Mouse (Mus musculus): Measurements from ENCODE around the gene Rnf115. TPM values are rescaled to one million over a fixed set of nuclear protein-coding genes. Genes with fewer than 3 reads are reported as not detected.
A peak's percentile ranks its signal among the peaks of the same experiment; 100 is the strongest.

The Rnf115 gene
- polyA plus RNA-seq, 1 experiment, result 13.5 TPM

GRCm38 (mm10) chr3:96714286-96714685, 13.2 kb upstream of the Rnf115 start:
- Histone ChIP-seq H3K36me3 (ENCODE audit: control insufficient read depth, insufficient read depth) (peaks cover 74% of the 10 kb centered on the region), H3K27me3 (ENCODE audit: control insufficient read depth, insufficient read depth, insufficient read length) (no peaks in the 10 kb centered on the region), H3ac (ENCODE audit: control insufficient read depth, insufficient read length, low read depth) (no peak overlapping the region), H3K4me3 (ENCODE audit: insufficient read depth, poor library complexity, severe bottlenecking) (no peak overlapping the region), H3K79me3 (ENCODE audit: low read depth) (no peaks in the 10 kb centered on the region), H3K79me2 (ENCODE audit: control insufficient read depth, insufficient read depth) (no peaks in the 10 kb centered on the region)
- TF ChIP-seq USF1 (IDR thresholded peaks at IDR 0.05; ENCODE audit: low read depth) (peak; percentile 75), MYOG (IDR thresholded peaks at IDR 0.05; ENCODE audit: control insufficient read depth, extremely low read depth, insufficient read length) (no peak)

GRCm38 (mm10) chr3:96715854-96716253, 11.6 kb upstream of the Rnf115 start:
- H3K79me3 ChIP-seq (ENCODE audit: low read depth), result no peaks in the 10 kb centered on the region
- H3K36me3 ChIP-seq (ENCODE audit: control insufficient read depth, insufficient read depth), result peaks cover 80% of the 10 kb centered on the region
- TF ChIP-seq CEBPB (IDR thresholded peaks at IDR 0.05; ENCODE audit: low read depth) (no peak), USF1 (IDR thresholded peaks at IDR 0.05; ENCODE audit: low read depth) (no peak), FOSL1 (IDR thresholded peaks at IDR 0.05; ENCODE audit: insufficient read depth, low read length, poor library complexity, severe bottlenecking) (no peak), CTCF (IDR thresholded peaks at IDR 0.05; ENCODE audit: control insufficient read depth, insufficient read depth, insufficient read length) (no peak), MYOG (IDR thresholded peaks at IDR 0.05; ENCODE audit: control insufficient read depth, extremely low read depth, insufficient read length) (no peak), MAX (IDR thresholded peaks at IDR 0.05) (no peak)
- H3K4me3 ChIP-seq (ENCODE audit: insufficient read depth, poor library complexity, severe bottlenecking), result no peak overlapping the region
- no peaks in the 10 kb centered on the region for H3K27me3 ChIP-seq (ENCODE audit: control insufficient read depth, insufficient read depth, insufficient read length)
- no peaks in the 10 kb centered on the region for H3K79me2 ChIP-seq (ENCODE audit: control insufficient read depth, insufficient read depth)
- H3ac ChIP-seq (ENCODE audit: control insufficient read depth, insufficient read length, low read depth), result no peak overlapping the region

GRCm38 (mm10) chr3:96719173-96719572, 8.3 kb upstream of the Rnf115 start:
- no peak overlapping the region for H3ac ChIP-seq (ENCODE audit: control insufficient read depth, insufficient read length, low read depth)
- TF ChIP-seq MYOD1 (IDR thresholded peaks at IDR 0.05; ENCODE audit: control insufficient read depth, insufficient read length, low read depth) (no peak), MAX (IDR thresholded peaks at IDR 0.05) (no peak), USF1 (IDR thresholded peaks at IDR 0.05; ENCODE audit: low read depth) (no peak), FOSL1 (IDR thresholded peaks at IDR 0.05; ENCODE audit: insufficient read depth, low read length, poor library complexity, severe bottlenecking) (no peak), CEBPB (IDR thresholded peaks at IDR 0.05; ENCODE audit: low read depth) (no peak), CTCF (IDR thresholded peaks at IDR 0.05; ENCODE audit: control insufficient read depth, insufficient read depth, insufficient read length) (no peak), MYOG (IDR thresholded peaks at IDR 0.05; ENCODE audit: control insufficient read depth, extremely low read depth, insufficient read length) (no peak)
- no peaks in the 10 kb centered on the region for H3K27me3 ChIP-seq (ENCODE audit: control insufficient read depth, insufficient read depth, insufficient read length)
- no peaks in the 10 kb centered on the region for H3K79me2 ChIP-seq (ENCODE audit: control insufficient read depth, insufficient read depth)
- H3K79me3 ChIP-seq (ENCODE audit: low read depth), result no peaks in the 10 kb centered on the region
- peaks cover 72% of the 10 kb centered on the region for H3K36me3 ChIP-seq (ENCODE audit: control insufficient read depth, insufficient read depth)
- H3K4me3 ChIP-seq (ENCODE audit: insufficient read depth, poor library complexity, severe bottlenecking), result no peak overlapping the region

GRCm38 (mm10) chr3:96727828-96728633, 567 bp downstream of the Rnf115 start:
- peak overlapping the region; percentile 91 for H3K4me3 ChIP-seq (ENCODE audit: insufficient read depth, poor library complexity, severe bottlenecking)
- H3K79me3 ChIP-seq (ENCODE audit: low read depth), result peaks cover 61% of the 10 kb centered on the region

GRCm38 (mm10) chr3:96728634-96729402, 1.4 kb downstream of the Rnf115 start:
- H3K79me3 ChIP-seq (ENCODE audit: low read depth), result peaks cover 63% of the 10 kb centered on the region
- no peak for TF ChIP-seq CTCF (IDR thresholded peaks at IDR 0.05; ENCODE audit: control insufficient read depth, insufficient read depth, insufficient read length)
- H3K27me3 ChIP-seq (ENCODE audit: control insufficient read depth, insufficient read depth, insufficient read length), result no peaks in the 10 kb centered on the region
- H3K79me2 ChIP-seq (ENCODE audit: control insufficient read depth, insufficient read depth), result peaks cover 88% of the 10 kb centered on the region
- peaks cover 4% of the 10 kb centered on the region for H3K36me3 ChIP-seq (ENCODE audit: control insufficient read depth, insufficient read depth)
- peak overlapping the region; percentile 91 for H3K4me3 ChIP-seq (ENCODE audit: insufficient read depth, poor library complexity, severe bottlenecking)
- H3ac ChIP-seq (ENCODE audit: control insufficient read depth, insufficient read length, low read depth), result no peak overlapping the region

More at GRCm38 (mm10) chr3:96727828-96728633, 567 bp downstream of the Rnf115 start:
- Histone ChIP-seq H3K36me3 (ENCODE audit: control insufficient read depth, insufficient read depth) (peaks cover 12% of the 10 kb centered on the region), H3K27me3 (ENCODE audit: control insufficient read depth, insufficient read depth, insufficient read length) (no peaks in the 10 kb centered on the region), H3ac (ENCODE audit: control insufficient read depth, insufficient read length, low read depth) (peak overlapping the region; percentile 91), H3K79me2 (ENCODE audit: control insufficient read depth, insufficient read depth) (peaks cover 81% of the 10 kb centered on the region)
- no peak for TF ChIP-seq CTCF (IDR thresholded peaks at IDR 0.05; ENCODE audit: control insufficient read depth, insufficient read depth, insufficient read length)
- TF ChIP-seq FOSL1 (IDR thresholded peaks at IDR 0.05; ENCODE audit: insufficient read depth, low read length, poor library complexity, severe bottlenecking), result no peak
- no peak for TF ChIP-seq USF1 (IDR thresholded peaks at IDR 0.05; ENCODE audit: low read depth)
- no peak for TF ChIP-seq MYOD1 (IDR thresholded peaks at IDR 0.05; ENCODE audit: control insufficient read depth, insufficient read length, low read depth)
- TF ChIP-seq CEBPB (IDR thresholded peaks at IDR 0.05; ENCODE audit: low read depth), result no peak
- no peak for TF ChIP-seq MYOG (IDR thresholded peaks at IDR 0.05; ENCODE audit: control insufficient read depth, extremely low read depth, insufficient read length)
- no peak for TF ChIP-seq MAX (IDR thresholded peaks at IDR 0.05)

- peaks cover 94% of the 10 kb centered on the region for H3K79me2 ChIP-seq (ENCODE audit: control insufficient read depth, insufficient read depth)
- no peak for TF ChIP-seq CEBPB (IDR thresholded peaks at IDR 0.05; ENCODE audit: low read depth)
- TF ChIP-seq USF1 (IDR thresholded peaks at IDR 0.05; ENCODE audit: low read depth), result no peak
- TF ChIP-seq CTCF (IDR thresholded peaks at IDR 0.05; ENCODE audit: control insufficient read depth, insufficient read depth, insufficient read length), result no peak
- TF ChIP-seq FOSL1 (IDR thresholded peaks at IDR 0.05; ENCODE audit: insufficient read depth, low read length, poor library complexity, severe bottlenecking), result no peak
- no peak for TF ChIP-seq MYOG (IDR thresholded peaks at IDR 0.05; ENCODE audit: control insufficient read depth, extremely low read depth, insufficient read length)
- no peak for TF ChIP-seq MYOD1 (IDR thresholded peaks at IDR 0.05; ENCODE audit: control insufficient read depth, insufficient read length, low read depth)
- no peak for TF ChIP-seq MAX (IDR thresholded peaks at IDR 0.05)
- no peak overlapping the region for H3ac ChIP-seq (ENCODE audit: control insufficient read depth, insufficient read length, low read depth)
- H3K27me3 ChIP-seq (ENCODE audit: control insufficient read depth, insufficient read depth, insufficient read length), result no peaks in the 10 kb centered on the region
- H3K4me3 ChIP-seq (ENCODE audit: insufficient read depth, poor library complexity, severe bottlenecking), result no peak overlapping the region
- H3K36me3 ChIP-seq (ENCODE audit: control insufficient read depth, insufficient read depth), result no peaks in the 10 kb centered on the region
- peaks cover 69% of the 10 kb centered on the region for H3K79me3 ChIP-seq (ENCODE audit: low read depth)
Measured at GRCm38 (mm10) chr3:96729403-96729784, 1.9 kb downstream of the Rnf115 start.
